Comparison of ENCODE assay signal across 11 mouse cellular contexts in the genomic region with DNA sequence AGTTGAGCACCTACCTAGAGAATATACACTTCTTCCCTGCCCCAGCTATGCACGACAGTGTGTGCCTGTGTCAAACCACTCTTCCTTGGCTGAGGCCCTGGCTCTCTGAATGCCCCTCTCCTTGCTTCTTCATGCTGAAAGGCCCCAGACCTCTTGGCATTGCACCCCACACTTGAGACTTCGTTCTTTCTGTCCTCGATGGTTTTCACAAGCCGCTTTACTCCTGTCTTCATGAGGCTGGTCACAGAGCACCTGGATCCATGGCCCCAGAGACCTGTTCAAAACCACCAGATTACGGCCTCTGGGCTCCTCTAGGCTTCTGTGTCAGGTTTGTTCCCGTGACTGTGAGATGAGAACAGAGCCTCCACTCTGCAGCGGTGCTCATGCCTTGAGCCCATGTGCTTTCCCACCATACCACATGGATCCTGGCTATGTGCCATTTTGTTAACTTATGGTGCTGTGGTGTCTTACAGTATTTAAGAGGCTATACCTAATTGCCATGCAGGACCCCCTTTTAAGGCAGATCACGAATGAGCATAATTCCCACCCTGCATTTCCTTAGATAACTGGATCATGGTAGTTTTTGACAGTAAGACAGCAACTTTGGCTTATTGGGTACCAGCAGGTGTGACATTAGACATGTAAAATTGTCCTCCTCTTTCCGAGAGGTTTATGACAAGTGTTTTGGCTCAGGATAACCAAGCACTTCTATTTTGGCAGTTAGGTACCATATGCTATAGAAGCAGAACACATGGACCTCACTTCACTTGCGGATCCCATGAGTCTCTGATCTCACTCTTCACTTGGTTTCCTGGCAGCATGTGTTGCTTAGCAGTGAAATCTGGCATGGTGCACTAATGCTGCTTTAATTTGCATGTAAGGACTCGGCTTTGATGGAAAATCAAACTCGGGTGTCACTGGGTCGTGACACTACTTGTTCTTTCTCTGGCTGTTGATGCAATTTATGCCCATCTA.
DNase-seq lines count a peak whose midpoint lies in the region; ATAC-seq and TF ChIP-seq lines count a peak whose summit lies in the region.
"Had no signal": no experiment of that assay in that cellular context is flagged by ENCODE, and none has a peak within 500 bp of the region (broad histone marks: within the 10 kb centered on the region; RNA-seq: fewer than 3 reads in every experiment).

No protein-coding gene starts in this region.

- no peak overlapping the region for H3K27ac ChIP-seq in heart, embryonic 10.5 days
- H3K27ac ChIP-seq in forebrain, postnatal 0 days (ENCODE audit: low read depth, low read length) = peak overlapping the region; percentile 64

- no peaks in the 10 kb centered on the region for H3K9me3 ChIP-seq in heart, embryonic 10.5 days
- H3K9me3 ChIP-seq in forebrain, postnatal 0 days (ENCODE audit: low read length) = no peaks in the 10 kb centered on the region

- peak; percentile 86 for ATAC-seq in forebrain, postnatal 0 days
- ATAC-seq in monocyte, adult 5-6 weeks (replicated peaks; ENCODE audit: insufficient number of reproducible peaks, low FRiP score, low TSS enrichment, poor library complexity, severe bottlenecking) = no peak

- no peaks in the 10 kb centered on the region for H3K27me3 ChIP-seq in heart, embryonic 10.5 days (ENCODE audit: insufficient read depth, poor library complexity, severe bottlenecking)
- no peaks in the 10 kb centered on the region for H3K27me3 ChIP-seq in forebrain, postnatal 0 days (ENCODE audit: insufficient read depth, low read length)

- DNase-seq in heart, embryonic 10.5 days (ENCODE audit: low spot score) = peak; percentile 63
- no peak for DNase-seq in heart, adult 9 months (ENCODE audit: low spot score in 2 of 2)
- peak; percentile 42 for DNase-seq in right cerebral cortex, postnatal 25 days
- no peak for DNase-seq in right cerebral cortex, postnatal 4 days
- DNase-seq in forebrain, postnatal 0 days = peak; percentile 78
- no peak for DNase-seq in gastrocnemius, postnatal 25 days
- DNase-seq: heart, postnatal 4 days; kidney, adult 11 months; kidney, postnatal 4 days; lung, adult 2 months had no signal

- no peaks in the 10 kb centered on the region for H3K4me1 ChIP-seq in heart, embryonic 10.5 days
- 0 out of 2 replicates have a peak, but pooled peaks cover 3% of the 10 kb centered on the region for H3K4me1 ChIP-seq in forebrain, postnatal 0 days (ENCODE audit: insufficient read depth)

- H3K36me3 ChIP-seq in heart, embryonic 10.5 days = peaks cover 95% of the 10 kb centered on the region
- peaks cover 51% of the 10 kb centered on the region for H3K36me3 ChIP-seq in forebrain, postnatal 0 days (ENCODE audit: insufficient read depth)

- no peak overlapping the region for H3K9ac ChIP-seq in forebrain, postnatal 0 days

- no peak overlapping the region for H3K4me2 ChIP-seq in forebrain, postnatal 0 days (ENCODE audit: low read depth)

- H3K4me3 ChIP-seq in heart, embryonic 10.5 days = no peak overlapping the region
- no peak overlapping the region for H3K4me3 ChIP-seq in forebrain, postnatal 0 days (ENCODE audit: low read depth, low read length)

- WGBS in heart, embryonic 10.5 days = 89% methylated on average over 13 of the region's 13 CpGs
- WGBS in forebrain, postnatal 0 days = 71% methylated on average over 13 of the region's 13 CpGs

- TF ChIP-seq CTCF in forebrain, postnatal 0 days (IDR thresholded peaks at IDR 0.05; ENCODE audit: low read depth) = no peak

Comparison
In these comparisons a context has a peak if more than half of its experiments do, and no peak if none do; other contexts are left out.
1. DNase-seq: peak in heart, embryonic 10.5 days (single experiment), right cerebral cortex, postnatal 25 days (single experiment) and forebrain, postnatal 0 days (single experiment); none in heart, adult 9 months (0 of 2), right cerebral cortex, postnatal 4 days (single experiment) and gastrocnemius, postnatal 25 days (single experiment).